Mouse (Mus musculus): Measurements from ENCODE around the gene Pank4.

Gene Pank4

GRCm38 (mm10) chr4:154965856-154966255, 1.9 kb downstream of the Pank4 start:
- CTCF ChIA-PET, result interaction anchor here (0.7 kb wide), 1 partner anchor 40 kb away, joined by 3 read pairs; no protein-coding TSS in a partner anchor

GRCm38 (mm10) chr4:154967173-154967572, 3.2 kb downstream of the Pank4 start:
- CTCF ChIA-PET, result interaction anchor here (0.7 kb wide), 2 partner anchors 324 to 609 kb away, joined by 3 to 11 read pairs; no protein-coding TSS in a partner anchor

- CTCF ChIA-PET, result no interaction called here
These were observed 8.6 kb downstream of the Pank4 start for GRCm38 (mm10) chr4:154972546-154972945.

DNA sequence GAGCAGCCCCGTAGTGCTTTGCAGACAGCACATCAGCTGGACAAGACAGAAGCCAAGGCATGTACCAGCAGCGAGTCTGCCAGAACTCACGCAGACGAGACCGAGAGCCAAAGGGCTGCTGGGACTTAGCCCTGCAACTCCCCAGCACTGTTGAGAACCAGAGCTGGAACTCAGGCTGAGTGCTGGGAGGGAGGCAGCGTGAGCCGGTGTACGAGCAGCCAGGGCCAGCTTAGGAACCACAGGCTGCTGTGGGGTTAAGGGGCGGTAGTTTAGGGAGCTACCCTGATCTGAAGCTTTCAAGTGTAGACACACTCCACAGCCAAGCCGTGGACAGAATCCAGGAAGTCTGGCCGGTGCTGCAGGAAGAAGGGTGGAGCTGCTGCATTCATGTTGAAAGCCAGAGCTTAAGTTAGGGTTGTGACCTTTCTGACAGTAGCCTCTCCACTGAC, 10.3 kb downstream of the Pank4 start:
- CTCF ChIA-PET, result no interaction called here

- CTCF ChIA-PET, result no interaction called here
These were observed 16.2 kb downstream of the Pank4 start for GRCm38 (mm10) chr4:154980110-154980509.

DNA sequence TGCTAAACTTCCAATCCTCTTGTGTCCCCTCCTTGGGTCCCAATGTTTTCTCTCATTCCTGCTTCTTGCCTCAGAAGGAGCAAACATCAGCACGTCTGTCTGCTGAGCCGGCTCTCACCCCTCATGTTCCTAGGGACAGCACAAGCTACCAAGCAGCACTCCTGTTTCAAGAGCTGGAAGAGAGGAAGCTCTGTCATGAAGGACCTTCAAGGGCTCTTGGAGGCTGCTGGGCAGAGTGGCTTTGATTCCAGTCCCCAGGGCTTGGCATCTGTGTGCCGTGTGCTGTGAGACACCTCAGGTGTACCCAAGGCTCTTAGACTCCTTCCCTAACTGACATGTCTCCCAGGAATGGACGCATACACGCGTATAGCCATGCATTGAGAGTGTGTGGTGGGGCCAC, 17.2 kb downstream of the Pank4 start:
- CTCF ChIA-PET, result no interaction called here

- CTCF ChIA-PET, result no interaction called here
These were observed 17.6 kb downstream of the Pank4 start for GRCm38 (mm10) chr4:154981530-154981929.

GRCm38 (mm10) chr4:154982247-154983120, 18.6 kb downstream of the Pank4 start:
- CTCF ChIA-PET, result interaction anchor here (0.7 kb wide), 1 partner anchor 28 kb away, joined by 8 read pairs; no protein-coding TSS in a partner anchor

GRCm38 (mm10) chr4:154983767-154984166, 19.8 kb downstream of the Pank4 start:
- CTCF ChIA-PET, result no interaction called here

DNA sequence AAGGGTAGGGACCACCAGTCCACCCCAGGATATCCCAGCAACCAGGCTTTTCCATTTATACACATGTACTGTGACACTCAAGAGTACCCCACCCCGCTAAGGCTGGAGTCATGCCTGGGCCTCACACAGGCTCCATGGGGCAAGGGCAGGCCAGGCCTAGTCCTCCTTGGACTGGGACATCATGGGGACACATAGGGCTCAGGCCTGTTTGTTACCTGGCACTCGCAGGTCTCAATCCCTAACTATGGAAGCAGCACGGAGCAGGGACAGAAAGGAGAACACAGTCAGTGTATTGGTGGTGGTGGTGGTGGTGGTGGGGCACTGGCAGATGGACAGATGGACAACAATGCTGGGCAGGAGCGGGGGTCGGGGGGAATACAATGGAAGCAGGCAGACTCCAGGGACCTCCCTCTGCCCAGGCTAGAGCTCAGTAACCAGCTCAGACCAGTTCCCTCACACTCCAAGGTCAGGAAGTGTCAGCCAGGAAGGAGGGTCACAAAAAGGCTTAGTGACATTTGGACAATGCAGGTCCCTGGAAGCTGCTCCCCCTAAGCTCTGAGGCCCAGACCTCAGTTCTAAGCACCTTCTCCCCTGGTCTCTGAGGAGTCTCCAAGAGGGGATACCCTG, 21.3 kb downstream of the Pank4 start:
- CTCF ChIA-PET, result no interaction called here

- CTCF ChIA-PET, result interaction anchor here (0.7 kb wide), 1 partner anchor 32 kb away, joined by 4 read pairs; no protein-coding TSS in a partner anchor
These were observed 22.2 kb downstream of the Pank4 start for GRCm38 (mm10) chr4:154986096-154986495.

- CTCF ChIA-PET, result interaction anchor here (0.7 kb wide), 1 partner anchor 33 kb away, joined by 4 read pairs; no protein-coding TSS in a partner anchor
These were observed 22.8 kb downstream of the Pank4 start for GRCm38 (mm10) chr4:154986750-154987149.

GRCm38 (mm10) chr4:154994876-154995275, 31.0 kb downstream of the Pank4 start:
- CTCF ChIA-PET, result no interaction called here

- CTCF ChIA-PET, result no interaction called here
These were observed 32.7 kb downstream of the Pank4 start for GRCm38 (mm10) chr4:154996572-154997154.

DNA sequence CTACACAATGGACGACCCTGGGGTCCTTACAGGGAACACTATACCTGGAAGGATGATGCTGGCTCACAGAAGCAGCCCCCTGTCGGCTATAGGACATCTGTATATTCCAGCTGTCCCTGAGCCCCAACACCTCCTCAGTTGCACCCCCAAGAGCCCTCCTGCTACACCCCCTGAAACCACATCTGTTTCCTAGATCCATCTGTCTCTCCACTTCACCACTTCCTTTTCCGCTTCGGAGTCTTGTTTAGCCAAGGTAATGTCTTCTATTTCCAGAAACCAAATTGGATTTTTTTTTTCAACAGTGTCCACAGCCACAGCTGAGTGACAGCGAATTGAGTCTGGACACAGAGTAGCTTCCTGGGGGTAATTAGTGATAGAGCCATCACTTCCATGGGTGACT, 35.5 kb downstream of the Pank4 start:
- CTCF ChIA-PET, result interaction anchor here (0.7 kb wide), 1 partner anchor 76 kb away, joined by 4 read pairs; no protein-coding TSS in a partner anchor

GRCm38 (mm10) chr4:155005278-155005677, 41.4 kb downstream of the Pank4 start:
- CTCF ChIA-PET, result no interaction called here

- CTCF ChIA-PET, result no interaction called here
These were observed 42.4 kb downstream of the Pank4 start for GRCm38 (mm10) chr4:155006296-155006695.

GRCm38 (mm10) chr4:155007641-155008040, 43.7 kb downstream of the Pank4 start:
- CTCF ChIA-PET, result no interaction called here

GRCm38 (mm10) chr4:155008075-155008474, 44.2 kb downstream of the Pank4 start:
- CTCF ChIA-PET, result no interaction called here

DNA sequence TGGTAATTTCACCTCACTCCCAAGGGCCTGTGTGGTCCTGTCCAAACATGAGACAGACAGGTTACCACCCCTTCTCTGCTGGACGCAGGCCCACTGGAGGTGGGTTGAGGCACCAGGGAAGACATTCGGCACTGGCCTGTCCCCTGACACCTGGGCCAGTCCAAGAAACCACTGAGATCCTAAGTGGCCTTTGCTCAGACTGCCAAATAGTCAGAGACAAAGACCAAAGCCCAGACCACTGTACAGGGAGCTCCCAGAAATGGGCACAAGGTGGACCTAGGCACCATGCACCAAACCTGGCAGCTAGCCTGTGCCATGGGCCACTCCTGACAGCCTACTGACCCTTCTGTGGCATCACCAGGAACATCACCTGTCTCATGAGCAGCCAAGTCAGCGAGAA, 45.3 kb downstream of the Pank4 start:
- CTCF ChIA-PET, result no interaction called here

GRCm38 (mm10) chr4:155010870-155011269, 46.9 kb downstream of the Pank4 start:
- CTCF ChIA-PET, result interaction anchor here (0.5 to 0.6 kb wide), 2 partner anchors 28 to 1014 kb away, joined by 8 to 14 read pairs; no protein-coding TSS in a partner anchor

DNA sequence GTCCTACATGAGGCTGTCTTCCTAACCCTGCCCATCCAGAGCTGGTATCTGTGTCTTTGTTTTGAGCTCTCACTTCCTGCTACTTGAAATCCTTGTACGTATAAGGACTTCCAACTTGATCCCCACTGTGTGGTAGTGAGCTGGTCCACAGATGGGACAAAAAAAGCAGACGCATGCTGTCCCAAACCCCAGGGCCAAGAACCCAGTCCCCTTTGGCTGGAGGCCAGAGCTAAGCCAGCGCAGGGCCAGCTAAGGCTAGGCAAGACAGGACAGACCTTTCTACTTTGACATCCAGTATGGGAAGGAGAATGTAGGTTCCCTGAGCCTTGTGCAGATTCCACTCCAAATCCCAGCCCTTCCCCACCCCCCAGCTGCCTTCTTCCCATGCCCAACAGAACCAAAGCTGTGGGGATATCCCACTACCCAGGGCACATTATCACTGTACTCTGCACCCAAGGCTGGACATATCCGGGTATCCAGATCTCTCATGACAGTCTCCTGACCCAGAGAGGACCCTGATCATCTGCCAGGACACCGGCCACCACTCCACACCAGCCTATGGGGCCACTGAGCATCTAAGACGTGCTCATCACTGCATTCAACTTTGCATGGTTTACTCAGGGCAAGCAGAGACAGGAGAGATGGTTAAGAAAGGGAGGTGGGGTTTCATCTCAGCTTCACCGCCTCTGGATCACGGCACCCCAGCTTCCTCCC, 47.5 kb downstream of the Pank4 start:
- CTCF ChIA-PET, result interaction anchor here (0.5 kb wide), 1 partner anchor 1014 kb away, joined by 14 read pairs; no protein-coding TSS in a partner anchor
